Mouse (Mus musculus): ENCODE data around the gene Gm17660. TPM values are rescaled to one million over a fixed set of nuclear protein-coding genes. Genes with fewer than 3 reads are reported as not detected.

The Gm17660 gene
- polyA plus RNA-seq, 1 experiment from 2014 or later, result not detected

DNA sequence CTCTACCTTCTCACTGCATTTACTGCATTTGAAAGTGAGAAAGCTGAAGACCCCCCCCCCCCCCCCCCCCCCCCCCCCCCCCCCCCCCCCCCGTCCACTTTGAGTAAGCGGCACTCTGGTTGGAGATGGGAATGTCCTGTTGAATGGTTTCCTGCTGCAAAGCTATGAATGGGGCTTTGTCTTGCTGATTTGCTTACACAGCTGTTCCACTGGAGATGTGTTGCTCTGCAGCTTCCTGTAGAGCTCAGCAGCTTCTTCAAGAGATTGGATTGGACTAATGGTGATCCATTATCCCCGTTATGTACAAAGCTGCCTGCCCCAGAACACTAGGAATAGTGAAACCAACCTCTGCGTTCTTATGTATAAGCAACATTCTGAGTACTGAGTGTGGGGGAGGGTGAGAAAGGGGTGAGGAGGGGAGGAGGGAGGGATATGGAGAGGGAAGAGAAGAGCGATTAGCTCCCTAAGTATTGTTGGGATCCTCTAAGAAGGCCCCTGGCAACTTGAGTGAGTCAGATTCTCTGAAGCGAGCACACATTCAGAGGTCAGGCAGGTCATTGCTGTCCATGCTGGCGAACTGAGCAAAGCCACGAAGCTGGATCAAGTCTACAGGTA lies 5.0 kb downstream of the Gm17660 start:
- no peak overlapping the region for H3K4me3 ChIP-seq (ENCODE audit: low read depth, low read length)
- H3K27ac ChIP-seq (ENCODE audit: low read depth, low read length), result peak overlapping the region; percentile 69
- 0 out of 2 replicates have a peak, but pooled peaks cover 3% of the 10 kb centered on the region for H3K4me1 ChIP-seq (replicated peaks; ENCODE audit: control insufficient read depth, insufficient read depth, low read length)
- ATAC-seq (ENCODE audit: low FRiP score) (peak; percentile 93), DNase-seq (ENCODE audit: low spot score) (peak; percentile 71)
- 0 out of 2 replicates have a peak overlapping the region, but pooled peaks have one; percentile 19 for H3K4me2 ChIP-seq (replicated peaks; ENCODE audit: low read depth, low read length)
- WGBS, result 0% methylated on average over 6 of the region's 8 CpGs
- H3K36me3 ChIP-seq (ENCODE audit: control insufficient read depth, insufficient read depth, low read length), result no peaks in the 10 kb centered on the region
- no peak overlapping the region for H3K9ac ChIP-seq (ENCODE audit: low read depth, low read length)
- no peaks in the 10 kb centered on the region for H3K9me3 ChIP-seq (ENCODE audit: control insufficient read depth, low read length)
- H3K27me3 ChIP-seq (ENCODE audit: control insufficient read depth, insufficient read depth, low read length), result no peaks in the 10 kb centered on the region

DNA sequence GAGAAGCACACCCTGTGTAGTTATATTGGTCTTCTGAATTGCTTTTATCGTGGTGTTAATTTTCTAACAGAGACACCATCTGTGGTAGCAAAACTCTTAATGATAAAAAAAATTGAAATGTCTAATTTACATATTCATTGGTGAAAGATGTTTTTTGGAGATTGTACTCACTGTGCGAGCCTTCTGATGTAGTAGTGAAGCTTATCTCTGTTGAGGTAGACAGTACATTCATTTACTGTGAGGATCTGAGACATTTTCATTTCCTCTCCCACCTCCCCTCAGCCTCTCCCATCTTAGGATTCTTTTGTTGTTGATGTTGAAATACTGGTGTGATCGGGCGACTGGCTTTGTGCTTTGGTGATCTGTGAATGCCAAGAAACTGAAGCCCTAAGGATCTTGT lies 6.4 kb downstream of the Gm17660 start:
- DNase-seq (ENCODE audit: low spot score), result no peak
- Histone ChIP-seq H3K4me2 (replicated peaks; ENCODE audit: low read depth, low read length) (no peak overlapping the region), H3K9me3 (ENCODE audit: control insufficient read depth, low read length) (no peaks in the 10 kb centered on the region), H3K4me3 (ENCODE audit: low read depth, low read length) (no peak overlapping the region), H3K27me3 (ENCODE audit: control insufficient read depth, insufficient read depth, low read length) (no peaks in the 10 kb centered on the region), H3K4me1 (replicated peaks; ENCODE audit: control insufficient read depth, insufficient read depth, low read length) (0 out of 2 replicates have a peak, but pooled peaks cover 3% of the 10 kb centered on the region), H3K27ac (ENCODE audit: low read depth, low read length) (no peak overlapping the region), H3K9ac (ENCODE audit: low read depth, low read length) (no peak overlapping the region), H3K36me3 (ENCODE audit: control insufficient read depth, insufficient read depth, low read length) (no peaks in the 10 kb centered on the region)
- ATAC-seq (ENCODE audit: low FRiP score), result no peak
- WGBS, result 78% methylated on average over 4 of the region's 4 CpGs

DNA sequence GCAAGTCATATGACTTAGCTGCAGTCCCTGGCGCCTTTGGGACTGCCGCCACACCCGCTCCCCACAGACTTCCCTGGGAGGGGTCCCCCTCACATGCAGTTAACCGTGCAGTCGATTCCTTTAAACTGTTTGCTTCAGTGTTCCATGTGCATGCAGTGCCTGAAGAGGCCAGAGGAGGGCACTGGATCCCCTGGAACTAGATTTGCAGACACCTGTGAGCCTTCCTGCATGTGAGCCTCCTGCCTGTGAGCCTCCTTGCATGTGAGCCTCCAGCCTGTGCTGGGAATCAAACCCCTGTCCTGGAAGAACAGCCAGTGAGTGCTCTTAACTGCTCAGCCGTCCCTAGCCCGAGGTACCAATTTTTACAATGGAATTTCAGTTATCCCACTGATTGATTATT lies 8.7 kb downstream of the Gm17660 start:
- ATAC-seq (ENCODE audit: low FRiP score), result no peak
- no peak overlapping the region for H3K9ac ChIP-seq (ENCODE audit: low read depth, low read length)
- WGBS, result 87% methylated on average over 7 of the region's 7 CpGs
- H3K27me3 ChIP-seq (ENCODE audit: control insufficient read depth, insufficient read depth, low read length), result no peaks in the 10 kb centered on the region
- peak; percentile 50 for DNase-seq (ENCODE audit: low spot score)
- H3K4me3 ChIP-seq (ENCODE audit: low read depth, low read length), result no peak overlapping the region
- 0 out of 2 replicates have a peak, but pooled peaks cover 3% of the 10 kb centered on the region for H3K4me1 ChIP-seq (replicated peaks; ENCODE audit: control insufficient read depth, insufficient read depth, low read length)
- H3K4me2 ChIP-seq (replicated peaks; ENCODE audit: low read depth, low read length), result no peak overlapping the region
- no peaks in the 10 kb centered on the region for H3K36me3 ChIP-seq (ENCODE audit: control insufficient read depth, insufficient read depth, low read length)
- H3K27ac ChIP-seq (ENCODE audit: low read depth, low read length), result no peak overlapping the region
- H3K9me3 ChIP-seq (ENCODE audit: control insufficient read depth, low read length), result no peaks in the 10 kb centered on the region

DNA sequence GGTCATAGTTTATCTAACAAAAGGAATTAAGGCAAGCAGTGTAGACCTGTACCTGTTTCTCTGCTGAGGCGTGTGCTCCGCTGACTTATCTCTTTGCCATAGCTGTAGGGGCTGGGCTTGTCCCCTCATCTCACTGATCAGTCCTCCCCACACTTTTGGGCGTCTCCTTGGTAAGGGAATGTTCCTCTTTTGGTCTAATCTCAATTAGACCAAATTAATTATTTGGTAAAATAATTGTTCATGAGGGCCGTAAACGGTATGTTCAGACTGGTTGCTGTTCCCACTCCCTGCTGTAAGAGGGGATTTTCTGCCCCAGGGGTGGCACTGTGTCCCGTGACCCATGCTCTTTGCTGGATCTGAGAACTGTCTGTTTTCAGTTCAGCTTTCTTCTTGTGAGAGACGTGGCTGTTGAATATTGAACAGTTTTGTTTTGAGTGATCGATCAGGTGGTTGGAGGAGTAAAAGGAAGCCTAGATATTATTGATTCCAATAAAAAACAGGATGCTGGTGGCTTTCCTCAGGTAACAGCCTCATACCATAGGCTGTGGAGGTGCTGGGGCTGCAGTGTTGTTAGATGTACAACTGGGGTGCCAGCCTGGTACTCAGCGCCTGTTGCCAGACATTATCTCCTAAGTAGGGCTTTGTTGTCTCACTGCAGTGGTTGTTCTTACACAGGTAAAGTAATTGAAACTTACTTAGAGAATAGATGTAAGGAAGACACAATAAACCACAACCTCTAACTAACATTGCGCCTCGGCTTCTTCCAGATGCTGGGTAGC lies 14.4 kb downstream of the Gm17660 start:
- no peaks in the 10 kb centered on the region for H3K9me3 ChIP-seq (ENCODE audit: control insufficient read depth, low read length)
- 94% methylated on average over 11 of the region's 11 CpGs for WGBS
- no peaks in the 10 kb centered on the region for H3K36me3 ChIP-seq (ENCODE audit: control insufficient read depth, insufficient read depth, low read length)
- H3K27ac ChIP-seq (ENCODE audit: low read depth, low read length), result no peak overlapping the region
- DNase-seq (ENCODE audit: low spot score), result no peak
- H3K9ac ChIP-seq (ENCODE audit: low read depth, low read length), result no peak overlapping the region
- H3K4me2 ChIP-seq (replicated peaks; ENCODE audit: low read depth, low read length), result no peak overlapping the region
- no peaks in the 10 kb centered on the region for H3K27me3 ChIP-seq (ENCODE audit: control insufficient read depth, insufficient read depth, low read length)
- no peak overlapping the region for H3K4me3 ChIP-seq (ENCODE audit: low read depth, low read length)
- no peaks in the 10 kb centered on the region for H3K4me1 ChIP-seq (replicated peaks; ENCODE audit: control insufficient read depth, insufficient read depth, low read length)
- no peak for ATAC-seq (ENCODE audit: low FRiP score)

DNA sequence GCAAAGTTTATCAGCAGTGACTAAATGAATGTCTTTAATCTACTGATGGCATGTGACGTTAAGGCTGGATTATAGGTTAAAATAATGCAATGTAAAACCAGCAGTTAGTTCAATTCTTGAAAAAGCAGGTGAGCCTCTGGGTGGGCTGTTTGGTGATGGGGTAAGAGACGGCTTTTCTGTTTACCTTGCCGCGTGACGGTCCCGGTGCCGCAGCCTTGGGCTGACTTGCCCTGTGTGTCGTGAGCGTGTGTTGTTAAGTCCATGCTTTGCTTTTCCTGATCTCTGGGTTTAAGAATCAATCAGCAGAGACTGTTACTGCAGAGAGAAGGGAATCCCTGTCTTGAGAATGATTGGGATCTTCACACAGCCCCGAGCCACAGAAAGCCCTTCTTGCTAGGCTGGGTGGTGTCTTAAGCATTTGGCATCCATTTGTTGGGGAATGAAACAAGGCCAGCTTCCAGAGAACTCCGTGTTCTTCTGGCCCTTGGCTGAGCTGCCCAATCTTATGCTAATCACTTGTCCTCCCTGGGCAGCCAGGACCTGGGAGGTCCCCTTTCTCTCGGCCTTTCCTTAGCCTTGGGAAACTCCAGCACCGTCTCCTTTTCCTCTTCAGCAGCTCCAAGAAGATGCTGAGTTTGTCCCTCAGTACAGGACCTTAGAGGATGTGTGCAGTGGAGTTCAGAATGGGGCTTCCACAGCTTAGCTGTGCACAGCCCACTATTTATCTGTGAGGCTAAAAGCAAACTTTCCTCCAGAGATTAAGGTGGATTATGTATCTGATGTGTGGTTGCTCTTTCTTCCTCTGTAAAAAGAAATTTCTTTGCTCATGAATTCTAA lies 15.3 kb downstream of the Gm17660 start:
- Histone ChIP-seq H3K4me1 (replicated peaks; ENCODE audit: control insufficient read depth, insufficient read depth, low read length) (no peaks in the 10 kb centered on the region), H3K27me3 (ENCODE audit: control insufficient read depth, insufficient read depth, low read length) (no peaks in the 10 kb centered on the region), H3K36me3 (ENCODE audit: control insufficient read depth, insufficient read depth, low read length) (no peaks in the 10 kb centered on the region), H3K9ac (ENCODE audit: low read depth, low read length) (no peak overlapping the region), H3K27ac (ENCODE audit: low read depth, low read length) (no peak overlapping the region), H3K4me2 (replicated peaks; ENCODE audit: low read depth, low read length) (no peak overlapping the region), H3K4me3 (ENCODE audit: low read depth, low read length) (no peak overlapping the region), H3K9me3 (ENCODE audit: control insufficient read depth, low read length) (no peaks in the 10 kb centered on the region)
- 82% methylated on average over 13 of the region's 13 CpGs for WGBS
- ATAC-seq (ENCODE audit: low FRiP score) (no peak), DNase-seq (ENCODE audit: low spot score) (no peak)

DNA sequence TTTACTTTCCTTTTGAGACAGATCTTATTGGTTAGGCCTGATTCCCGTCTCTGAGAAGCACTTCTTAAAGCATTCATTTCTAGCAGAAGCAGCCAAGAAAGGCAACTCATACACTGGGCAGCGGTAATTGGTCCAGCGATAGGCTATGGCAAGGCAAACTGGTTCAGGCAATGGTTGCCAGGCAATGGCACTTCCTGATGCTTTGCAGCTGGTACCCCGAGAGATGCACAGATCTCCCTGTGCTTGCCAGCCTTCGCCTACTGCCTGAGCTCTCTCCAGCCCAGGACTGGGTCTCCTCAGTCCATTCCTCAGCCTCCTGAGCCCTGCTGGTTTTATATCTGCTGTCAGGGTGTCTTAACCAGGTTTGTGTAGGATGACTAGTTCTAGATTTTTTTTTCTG lies 17.0 kb downstream of the Gm17660 start:
- Histone ChIP-seq H3K4me2 (replicated peaks; ENCODE audit: low read depth, low read length) (no peak overlapping the region), H3K9me3 (ENCODE audit: control insufficient read depth, low read length) (no peaks in the 10 kb centered on the region), H3K36me3 (ENCODE audit: control insufficient read depth, insufficient read depth, low read length) (no peaks in the 10 kb centered on the region), H3K4me3 (ENCODE audit: low read depth, low read length) (no peak overlapping the region), H3K4me1 (replicated peaks; ENCODE audit: control insufficient read depth, insufficient read depth, low read length) (no peaks in the 10 kb centered on the region), H3K27me3 (ENCODE audit: control insufficient read depth, insufficient read depth, low read length) (no peaks in the 10 kb centered on the region), H3K9ac (ENCODE audit: low read depth, low read length) (no peak overlapping the region), H3K27ac (ENCODE audit: low read depth, low read length) (no peak overlapping the region)
- ATAC-seq (ENCODE audit: low FRiP score), result no peak
- 94% methylated on average over 5 of the region's 5 CpGs for WGBS
- no peak for DNase-seq (ENCODE audit: low spot score)

DNA sequence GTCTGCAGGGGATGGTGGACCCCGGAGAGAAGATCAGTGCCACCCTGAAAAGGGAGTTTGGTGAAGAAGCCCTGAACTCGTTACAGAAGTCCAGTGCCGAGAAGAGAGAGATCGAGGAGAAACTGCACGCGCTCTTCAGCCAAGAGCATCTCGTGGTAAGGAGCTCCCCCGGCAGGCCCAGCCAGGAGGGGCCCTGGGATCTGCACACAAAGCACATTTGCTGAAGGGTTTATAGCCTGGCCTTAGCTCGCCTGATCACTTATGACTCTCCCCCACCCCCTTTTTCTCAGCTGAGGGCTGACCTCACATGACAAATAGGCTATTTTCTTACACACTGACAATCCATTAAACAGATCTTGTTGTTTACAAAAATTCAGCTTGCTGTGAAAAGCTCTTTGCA lies 17.8 kb downstream of the Gm17660 start:
- WGBS, result 87% methylated on average over 9 of the region's 9 CpGs

DNA sequence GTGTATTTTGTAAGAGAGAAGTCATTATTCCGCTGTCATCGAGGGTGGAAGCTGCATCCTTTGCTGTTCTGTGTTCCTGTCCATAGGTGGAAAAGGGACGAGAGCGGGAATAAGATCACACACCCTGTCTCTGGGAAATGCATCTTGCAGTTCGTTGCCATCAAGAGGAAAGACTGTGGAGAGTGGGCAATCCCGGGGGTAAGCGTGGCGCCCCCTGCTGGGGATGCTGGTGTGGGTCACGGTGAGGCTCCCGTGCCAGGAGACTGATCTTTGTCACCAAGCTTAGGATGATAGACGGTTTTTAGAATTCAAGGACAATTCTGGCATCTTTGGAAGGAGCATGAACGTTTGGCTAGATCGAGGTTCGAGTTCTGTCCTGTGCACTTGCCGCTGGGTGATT lies 19.4 kb downstream of the Gm17660 start:
- DNase-seq (ENCODE audit: low spot score), result peak; percentile 55
- 65% methylated on average over 15 of the region's 15 CpGs for WGBS
- Histone ChIP-seq H3K4me1 (replicated peaks; ENCODE audit: control insufficient read depth, insufficient read depth, low read length) (no peaks in the 10 kb centered on the region), H3K36me3 (ENCODE audit: control insufficient read depth, insufficient read depth, low read length) (no peaks in the 10 kb centered on the region), H3K9me3 (ENCODE audit: control insufficient read depth, low read length) (no peaks in the 10 kb centered on the region), H3K27ac (ENCODE audit: low read depth, low read length) (no peak overlapping the region), H3K4me3 (ENCODE audit: low read depth, low read length) (no peak overlapping the region), H3K4me2 (replicated peaks; ENCODE audit: low read depth, low read length) (no peak overlapping the region), H3K27me3 (ENCODE audit: control insufficient read depth, insufficient read depth, low read length) (no peaks in the 10 kb centered on the region), H3K9ac (ENCODE audit: low read depth, low read length) (no peak overlapping the region)
- ATAC-seq (ENCODE audit: low FRiP score), result no peak

More for the DNA sequence above, 17.8 kb downstream of the Gm17660 start:
- Histone ChIP-seq H3K4me1 (replicated peaks; ENCODE audit: control insufficient read depth, insufficient read depth, low read length) (no peaks in the 10 kb centered on the region), H3K9ac (ENCODE audit: low read depth, low read length) (no peak overlapping the region), H3K9me3 (ENCODE audit: control insufficient read depth, low read length) (no peaks in the 10 kb centered on the region), H3K27ac (ENCODE audit: low read depth, low read length) (no peak overlapping the region), H3K4me3 (ENCODE audit: low read depth, low read length) (no peak overlapping the region), H3K36me3 (ENCODE audit: control insufficient read depth, insufficient read depth, low read length) (no peaks in the 10 kb centered on the region), H3K4me2 (replicated peaks; ENCODE audit: low read depth, low read length) (no peak overlapping the region), H3K27me3 (ENCODE audit: control insufficient read depth, insufficient read depth, low read length) (no peaks in the 10 kb centered on the region)
- DNase-seq (ENCODE audit: low spot score), result no peak
- ATAC-seq (ENCODE audit: low FRiP score), result no peak
